ENCODE assay signal across 29 mouse cellular contexts in the genomic region with DNA sequence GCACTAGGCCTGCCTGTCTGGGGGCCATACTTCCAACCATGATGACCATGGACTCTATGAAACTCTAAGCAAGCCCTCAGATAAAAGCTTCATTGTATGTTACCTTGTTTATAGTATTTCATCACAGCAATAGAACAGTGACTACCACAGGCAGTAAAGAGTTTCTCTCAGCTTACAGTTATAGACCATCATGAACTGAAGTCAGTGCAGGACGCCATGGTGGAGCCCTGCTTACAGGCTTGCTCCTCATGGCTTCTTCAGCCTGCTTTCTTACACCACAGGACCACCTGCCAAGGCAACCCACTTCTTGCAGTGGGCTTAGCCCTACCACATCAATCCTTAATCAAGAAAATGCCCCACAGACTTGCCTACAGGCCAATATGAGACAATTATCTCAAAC. TPM values are rescaled to one million over a fixed set of nuclear protein-coding genes. Genes with fewer than 3 reads are reported as not detected.
"Had no signal": no experiment of that assay in that cellular context is flagged by ENCODE, and none has a peak within 500 bp of the region (broad histone marks: within the 10 kb centered on the region; RNA-seq: fewer than 3 reads in every experiment).

No protein-coding gene starts in this region.

RNA-seq across cellular contexts. Expression of a gene that starts 41.1 kb away (rescaled TPM):
- polyA plus RNA-seq: limb, embryonic 10.5 days; limb, embryonic 11.5 days; limb, embryonic 12.5 days; limb, embryonic 13.5 days; limb, embryonic 14.5 days; limb, embryonic 15.5 days; liver, adult 2 months; liver, embryonic 11.5 days; liver, embryonic 12.5 days; liver, embryonic 13.5 days; liver, embryonic 14.5 days; liver, embryonic 15.5 days; liver, embryonic 16.5 days; liver, postnatal 0 days; lung, embryonic 14.5 days; lung, embryonic 15.5 days; lung, embryonic 16.5 days; lung, postnatal 0 days; macrophage; midbrain, embryonic 10.5 days; midbrain, embryonic 11.5 days; midbrain, embryonic 12.5 days; midbrain, embryonic 13.5 days; midbrain, embryonic 14.5 days; midbrain, embryonic 15.5 days; midbrain, embryonic 16.5 days; midbrain, postnatal 0 days; myocyte; neural tube, embryonic 11.5 days had no signal

RNA-seq across cellular contexts. Expression of a gene that starts 51.5 kb away (rescaled TPM):
- polyA plus RNA-seq: limb, embryonic 10.5 days; limb, embryonic 11.5 days; limb, embryonic 12.5 days; limb, embryonic 13.5 days; limb, embryonic 14.5 days; limb, embryonic 15.5 days; liver, adult 2 months; liver, embryonic 11.5 days; liver, embryonic 12.5 days; liver, embryonic 13.5 days; liver, embryonic 14.5 days; liver, embryonic 15.5 days; liver, embryonic 16.5 days; liver, postnatal 0 days; lung, embryonic 14.5 days; lung, embryonic 15.5 days; lung, embryonic 16.5 days; lung, postnatal 0 days; macrophage; midbrain, embryonic 10.5 days; midbrain, embryonic 11.5 days; midbrain, embryonic 12.5 days; midbrain, embryonic 13.5 days; midbrain, embryonic 14.5 days; midbrain, embryonic 15.5 days; midbrain, embryonic 16.5 days; midbrain, postnatal 0 days; myocyte; neural tube, embryonic 11.5 days had no signal
